Mouse (Mus musculus) midbrain, embryonic 14.5 days (tissue): Measurements from ENCODE around the gene Zfp13. TPM values are rescaled to one million over a fixed set of nuclear protein-coding genes. Genes with fewer than 3 reads are reported as not detected.
"Not testable (repeated sequence)": the region's sequence is repeated elsewhere in the genome, so short reads cannot be mapped to it uniquely, and the experiment has no call there.

Source experiments
- ATAC-seq: fragments of 200-750 bp; cut with Nextera tagmentation; 2 replicates; pipeline ENCODE4 v1.8.0; 2017; ENCODE audit warnings: moderate number of reproducible peaks, moderate library complexity; ENCODE audit not compliant: low FRiP score, low TSS enrichment
- DNase-seq: peaks from one replicate; pipeline ENCODE4 v3.0.0-alpha.2; 2015
- H3K27ac ChIP-seq: fragments of 300-500 bp; sonication (generic); replicated peaks from 2 replicates; pipeline ENCODE4 v1.5.1; 2014; ENCODE audit warnings: mild to moderate bottlenecking, low read depth, low read length, moderate library complexity
- H3K27me3 ChIP-seq: fragments of 300-500 bp; sonication (generic); 2 replicates; pipeline ENCODE4 v1.6.1; 2014; ENCODE audit warnings: low read length, control low read depth, mixed read lengths; ENCODE audit not compliant: control insufficient read depth, insufficient read depth
- H3K36me3 ChIP-seq: fragments of 300-500 bp; sonication (generic); 2 replicates; pipeline ENCODE4 v1.6.1; 2014; ENCODE audit warnings: low read length, control low read depth; ENCODE audit not compliant: control insufficient read depth, insufficient read depth
- H3K4me1 ChIP-seq: fragments of 300-500 bp; sonication (generic); 2 replicates; pipeline ENCODE4 v1.6.1; 2014; ENCODE audit warnings: mild to moderate bottlenecking, antibody characterized with exemption, low read length, control low read depth; ENCODE audit not compliant: control insufficient read depth, insufficient read depth
- H3K4me2 ChIP-seq: fragments of 300-500 bp; sonication (generic); 2 replicates; pipeline ENCODE4 v1.6.1; 2014; ENCODE audit warnings: mild to moderate bottlenecking, low read length, moderate library complexity
- H3K4me3 ChIP-seq: fragments of 300-500 bp; sonication (generic); replicated peaks from 2 replicates; pipeline ENCODE4 v1.5.1; 2014; ENCODE audit warnings: low read depth, low read length
- H3K9ac ChIP-seq: fragments of 300-500 bp; sonication (generic); replicated peaks from 2 replicates; pipeline ENCODE4 v1.6.1; 2014; ENCODE audit warnings: mild to moderate bottlenecking, low read length, moderate library complexity
- H3K9me3 ChIP-seq: fragments of 300-500 bp; sonication (generic); 2 replicates; pipeline ENCODE4 v1.6.1; 2016; ENCODE audit warnings: low read length, control low read depth, mixed read lengths; ENCODE audit not compliant: control insufficient read depth
- WGBS: fragments of 180-500 bp; shearing (Covaris S2); extraction: QIAGEN DNeasy Blood & Tissue Kit; methylation state at CpG from one replicate; pipeline ENCODE4 v1.1.7; 2014; 5-methylcytosine and 5-hydroxymethylcytosine counted together
- polyA plus RNA-seq: library from polyadenylated mRNA; unstranded; fragments of >200 nt; fragmentation: Nextera tagmentation; extraction: Ambion mirVana; gene quantifications from 2 replicates; pipeline ENCODE4 v1.2.1, GENCODE M21; 2014

Zfp13 gene
- polyA plus RNA-seq, 1 experiment from 2014 or later, result 24.8 TPM

- not testable (repeated sequence) for H3K4me3 ChIP-seq, H3K4me2 ChIP-seq, DNase-seq, H3K36me3 ChIP-seq, ATAC-seq, H3K9me3 ChIP-seq, H3K27ac ChIP-seq, H3K9ac ChIP-seq, H3K4me1 ChIP-seq
- WGBS, result under 1% methylated on average over 17 of the region's 29 CpGs
- peaks cover 36% of the 10 kb centered on the region for H3K27me3 ChIP-seq
Observed at GRCm38 (mm10) chr17:23535046-23535788, 64.1 kb downstream of the Zfp13 start.

DNA sequence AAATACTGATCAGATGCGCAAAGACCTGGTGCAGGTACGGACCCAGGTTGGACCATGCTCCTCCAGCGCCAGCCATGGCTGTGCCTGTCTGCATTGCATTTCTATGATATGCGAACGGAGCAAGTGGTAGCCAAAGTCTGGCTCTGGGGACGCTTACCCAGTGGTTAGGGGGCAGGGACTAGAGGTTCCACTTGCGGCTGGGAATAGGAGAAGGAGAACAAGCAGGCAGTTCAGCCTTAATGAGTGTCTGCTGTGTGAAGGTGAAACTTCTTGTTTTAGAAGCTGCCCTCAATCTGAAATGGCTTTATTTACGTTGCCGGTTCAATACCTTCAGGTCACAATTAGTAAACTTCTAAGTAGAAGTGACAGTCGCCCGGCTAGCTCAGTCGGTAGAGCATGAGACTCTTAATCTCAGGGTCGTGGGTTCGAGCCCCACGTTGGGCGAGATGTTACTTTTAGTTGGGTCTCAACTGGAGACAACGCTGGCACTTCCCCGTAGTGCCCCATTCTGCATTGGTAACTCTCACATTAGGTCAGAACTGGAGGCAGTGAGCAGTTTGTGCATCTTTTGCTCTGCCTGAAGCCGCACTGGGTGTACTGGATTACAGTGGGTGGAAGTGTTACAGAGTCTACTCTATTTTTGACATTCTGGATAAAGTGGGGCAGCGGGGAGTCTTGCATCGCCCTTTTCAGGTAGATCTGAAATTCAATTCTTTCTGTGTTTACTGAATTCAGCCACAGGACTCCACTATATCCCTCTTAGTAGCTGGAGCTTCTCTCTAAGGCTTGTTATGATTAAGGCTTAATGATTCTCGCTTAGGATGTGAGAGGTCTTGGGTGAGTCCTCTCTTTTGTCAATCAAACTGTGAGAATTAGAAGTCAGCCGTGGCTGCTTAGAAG lies 65.4 kb downstream of the Zfp13 start:
- not testable (repeated sequence) for H3K4me2 ChIP-seq, H3K36me3 ChIP-seq, ATAC-seq, H3K4me3 ChIP-seq, H3K4me1 ChIP-seq, DNase-seq, H3K27ac ChIP-seq, H3K9me3 ChIP-seq, H3K9ac ChIP-seq
- 6% methylated on average over 10 of the region's 23 CpGs for WGBS
- peaks cover 24% of the 10 kb centered on the region for H3K27me3 ChIP-seq

DNA sequence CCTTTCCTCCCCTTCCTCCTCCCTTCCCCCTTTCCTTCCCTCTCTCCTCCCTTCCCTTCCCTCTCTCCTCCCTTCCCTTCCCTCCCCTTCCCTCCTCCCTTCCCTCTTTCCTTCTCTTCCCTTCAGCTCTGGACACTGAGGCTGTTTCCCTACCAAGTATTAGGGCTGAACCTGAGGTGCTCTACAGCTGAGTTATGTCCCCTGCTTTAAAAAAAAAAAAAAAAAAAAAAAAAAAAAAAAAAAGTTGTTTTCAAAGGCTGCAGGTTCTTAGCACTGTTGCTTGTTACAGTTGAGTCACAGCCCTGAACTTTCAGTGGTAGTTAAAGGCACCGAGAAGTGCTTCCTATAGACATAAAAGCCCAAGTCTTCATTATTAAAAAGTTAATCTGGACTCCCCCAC lies 67.9 kb downstream of the Zfp13 start:
- DNase-seq, H3K36me3 ChIP-seq, H3K9me3 ChIP-seq, H3K27ac ChIP-seq, H3K4me2 ChIP-seq, H3K4me1 ChIP-seq, H3K4me3 ChIP-seq, H3K9ac ChIP-seq, H3K27me3 ChIP-seq, ATAC-seq: not testable (repeated sequence)
- WGBS, result 37% methylated on average over 1 of the region's 1 CpGs

Other genes with a start within 250 kb of the Zfp13 start
- gene Vmn2r116, start 214.9 kb downstream of the Zfp13 start, polyA plus RNA-seq, result not detected in 2 replicates
- not detected in 2 replicates for gene Vmn2r117, start 119.8 kb downstream of the Zfp13 start, polyA plus RNA-seq
- gene Zfp213, start 35.2 kb downstream of the Zfp13 start, polyA plus RNA-seq, result 16.8 and 19.1 TPM in 2 replicates
- gene Zscan10, start 1.4 kb upstream of the Zfp13 start, polyA plus RNA-seq, result not detected in 2 replicates
- 0.38 and 1.1 TPM in 2 replicates for gene Mmp25, start 45.8 kb upstream of the Zfp13 start, polyA plus RNA-seq
- 0.26 TPM in 1 of 2 replicates, not detected in the other for gene Bicdl2, start 61.0 kb upstream of the Zfp13 start, polyA plus RNA-seq
- 110 and 150 TPM in 2 replicates for gene Hcfc1r1, start 74.1 kb upstream of the Zfp13 start, polyA plus RNA-seq
- 43.9 and 44.9 TPM in 2 replicates for gene Thoc6, start 74.4 kb upstream of the Zfp13 start, polyA plus RNA-seq
- 1.2 and 1.9 TPM in 2 replicates for gene Tnfrsf12a, start 78.0 kb upstream of the Zfp13 start, polyA plus RNA-seq
- not detected in 2 replicates for gene Cldn6, start 79.8 kb upstream of the Zfp13 start, polyA plus RNA-seq
- gene Cldn9, start 84.5 kb upstream of the Zfp13 start, polyA plus RNA-seq, result 0.50 and 0.92 TPM in 2 replicates
- not detected in 2 replicates for gene 1520401A03Rik, start 123.3 kb upstream of the Zfp13 start, polyA plus RNA-seq
- gene Pkmyt1, start 126.8 kb upstream of the Zfp13 start, polyA plus RNA-seq, result 16.2 and 18.2 TPM in 2 replicates
- 56.6 and 69.2 TPM in 2 replicates for gene Paqr4, start 141.4 kb upstream of the Zfp13 start, polyA plus RNA-seq
- 0.71 and 0.80 TPM in 2 replicates for gene Kremen2, start 146.3 kb upstream of the Zfp13 start, polyA plus RNA-seq
- 210 and 220 TPM in 2 replicates for gene Flywch1, start 172.1 kb upstream of the Zfp13 start, polyA plus RNA-seq
- 70.7 and 95.4 TPM in 2 replicates for gene Flywch2, start 186.6 kb upstream of the Zfp13 start, polyA plus RNA-seq
- gene Srrm2, start 191.0 kb upstream of the Zfp13 start, polyA plus RNA-seq, result 498 and 502 TPM in 2 replicates
- 1,255 and 1,621 TPM in 2 replicates for gene Elob, start 229.6 kb upstream of the Zfp13 start, polyA plus RNA-seq
- gene Prss33, start 236.6 kb upstream of the Zfp13 start, polyA plus RNA-seq, result 0.41 TPM in 1 of 2 replicates, not detected in the other
- gene Prss32, start 244.4 kb upstream of the Zfp13 start, polyA plus RNA-seq, result not detected in 2 replicates
- 1.00 and 2.2 TPM in 2 replicates for gene Prss41, start 244.7 kb upstream of the Zfp13 start, polyA plus RNA-seq